ENCODE assay signal across 8 mouse cellular contexts in genomic region chr13:21855146-21855545, GRCm38 (mm10). TPM values are rescaled to one million over a fixed set of nuclear protein-coding genes. Genes with fewer than 3 reads are reported as not detected.
DNase-seq lines count a peak whose midpoint lies in the region; ATAC-seq and TF ChIP-seq lines count a peak whose summit lies in the region.

No protein-coding gene starts in this region.

- no peak for TF ChIP-seq CTCF in kidney, postnatal 0 days (IDR thresholded peaks at IDR 0.05; ENCODE audit: low read depth)
- TF ChIP-seq CTCF in liver, adult 2 months (IDR thresholded peaks at IDR 0.05; ENCODE audit: low read depth, low read length), result no peak

- H3K27ac ChIP-seq in heart, embryonic 11.5 days (ENCODE audit: low read depth, low read length), result no peak overlapping the region
- no peak overlapping the region for H3K27ac ChIP-seq in kidney, postnatal 0 days
- H3K27ac ChIP-seq in liver, adult 2 months (replicated peaks; ENCODE audit: insufficient read depth, low read depth, low read length), result no peak overlapping the region
- H3K27ac ChIP-seq in stomach, embryonic 14.5 days (ENCODE audit: low read length), result no peak overlapping the region

- 1% methylated on average over 11 of the region's 11 CpGs for WGBS in heart, embryonic 11.5 days (ENCODE audit: insufficient replicate concordance)
- WGBS in kidney, postnatal 0 days, result 8% methylated on average over 11 of the region's 11 CpGs
- WGBS in liver, adult 2 months, result 5% methylated on average over 11 of the region's 11 CpGs
- WGBS in stomach, embryonic 14.5 days, result 5% methylated on average over 11 of the region's 11 CpGs

- peak overlapping the region; percentile 69 for H3K4me2 ChIP-seq in heart, embryonic 11.5 days
- peak overlapping the region; percentile 61; the same call in 1 of the 2 replicates for H3K4me2 ChIP-seq in kidney, postnatal 0 days (ENCODE audit: low read length)
- peak overlapping the region; percentile 53; the same call in 1 of the 2 replicates for H3K4me2 ChIP-seq in stomach, embryonic 14.5 days (replicated peaks; ENCODE audit: low read depth, low read length)

- peak overlapping the region; percentile 61 for H3K4me3 ChIP-seq in heart, embryonic 11.5 days (ENCODE audit: low read depth, low read length)
- H3K4me3 ChIP-seq in kidney, postnatal 0 days (replicated peaks; ENCODE audit: low read depth, low read length), result peak overlapping the region; percentile 36
- H3K4me3 ChIP-seq in liver, adult 2 months (ENCODE audit: insufficient read depth, low read depth, low read length), result 0 out of 2 replicates have a peak overlapping the region, but pooled peaks have one; percentile 50
- peak overlapping the region; percentile 37 for H3K4me3 ChIP-seq in stomach, embryonic 14.5 days (ENCODE audit: low read depth, low read length)

- H3K79me2 ChIP-seq in liver, adult 2 months (ENCODE audit: control insufficient read depth, insufficient read depth, low read length), result no peaks in the 10 kb centered on the region

- no peaks in the 10 kb centered on the region for H3K27me3 ChIP-seq in heart, embryonic 11.5 days (ENCODE audit: control insufficient read depth, insufficient read depth, low read length)
- no peaks in the 10 kb centered on the region for H3K27me3 ChIP-seq in kidney, postnatal 0 days (ENCODE audit: insufficient read depth, low read length)
- H3K27me3 ChIP-seq in liver, adult 2 months (ENCODE audit: control insufficient read depth, insufficient read depth, low read length), result no peaks in the 10 kb centered on the region
- no peaks in the 10 kb centered on the region for H3K27me3 ChIP-seq in stomach, embryonic 14.5 days (ENCODE audit: control insufficient read depth, insufficient read depth, low read length)

- no peaks in the 10 kb centered on the region for H3K36me3 ChIP-seq in heart, embryonic 11.5 days (ENCODE audit: control insufficient read depth, insufficient read depth, low read length)
- no peaks in the 10 kb centered on the region for H3K36me3 ChIP-seq in kidney, postnatal 0 days (ENCODE audit: insufficient read depth, low read length)
- no peaks in the 10 kb centered on the region for H3K36me3 ChIP-seq in liver, adult 2 months (ENCODE audit: control insufficient read depth, insufficient read depth, low read length)
- no peaks in the 10 kb centered on the region for H3K36me3 ChIP-seq in stomach, embryonic 14.5 days (ENCODE audit: control insufficient read depth, insufficient read depth, low read length)

- peak; percentile 39 to 64 for DNase-seq in urinary bladder, adult 18-20 months (ENCODE audit: low spot score in 2 of 2)
- no peak for DNase-seq in urinary bladder, postnatal 10 days (ENCODE audit: low spot score)
- peak; percentile 66 for DNase-seq in embryo, embryonic 11.5 days (ENCODE audit: low read depth, low spot score)
- peak; percentile 39 for DNase-seq in kidney, postnatal 0 days (ENCODE audit: low spot score)
- DNase-seq in liver, adult 2 months (ENCODE audit: extremely low read depth, low read depth, low spot score), result peak; percentile 72
- peak; percentile 59 for DNase-seq in naive thymus-derived CD4-positive, alpha-beta T cell, adult 2 months (ENCODE audit: low read depth)

- H3K9ac ChIP-seq in heart, embryonic 11.5 days (ENCODE audit: low read depth, low read length), result peak overlapping the region; percentile 68; the same call in 1 of the 2 replicates
- H3K9ac ChIP-seq in kidney, postnatal 0 days (ENCODE audit: low read depth, low read length), result no peak overlapping the region
- no peak overlapping the region for H3K9ac ChIP-seq in liver, adult 2 months (ENCODE audit: low read depth, low read length)
- H3K9ac ChIP-seq in stomach, embryonic 14.5 days (replicated peaks; ENCODE audit: low read depth, low read length), result no peak overlapping the region

- peak; percentile 82 for ATAC-seq in heart, embryonic 11.5 days (replicated peaks; ENCODE audit: insufficient number of reproducible peaks, low FRiP score, low TSS enrichment)
- ATAC-seq in kidney, postnatal 0 days (replicated peaks; ENCODE audit: low FRiP score, low read depth), result 0 out of 2 replicates have a peak, but pooled peaks have one; percentile 54
- peak; percentile 69; the same call in 1 of the 2 replicates for ATAC-seq in stomach, embryonic 14.5 days (ENCODE audit: insufficient number of reproducible peaks, insufficient read depth, low FRiP score, low read depth)

- no peak for TF ChIP-seq POLR2A in liver, adult 2 months (IDR thresholded peaks at IDR 0.05; ENCODE audit: extremely low read depth, insufficient read depth, low read length)

- H3K9me3 ChIP-seq in heart, embryonic 11.5 days (replicated peaks; ENCODE audit: control insufficient read depth, low read length), result no peaks in the 10 kb centered on the region
- H3K9me3 ChIP-seq in kidney, postnatal 0 days (replicated peaks; ENCODE audit: low read length), result no peaks in the 10 kb centered on the region
- no peaks in the 10 kb centered on the region for H3K9me3 ChIP-seq in stomach, embryonic 14.5 days (ENCODE audit: control insufficient read depth, low read depth, low read length)

- peaks cover 8% of the 10 kb centered on the region; the same call in 1 of the 2 replicates for H3K4me1 ChIP-seq in heart, embryonic 11.5 days (ENCODE audit: control insufficient read depth, insufficient read depth, low read length)
- H3K4me1 ChIP-seq in kidney, postnatal 0 days (replicated peaks; ENCODE audit: insufficient read depth, low read length), result no peaks in the 10 kb centered on the region
- H3K4me1 ChIP-seq in liver, adult 2 months (ENCODE audit: control insufficient read depth, insufficient read depth, low read length), result 0 out of 2 replicates have a peak, but pooled peaks cover 2% of the 10 kb centered on the region
- no peaks in the 10 kb centered on the region for H3K4me1 ChIP-seq in stomach, embryonic 14.5 days (ENCODE audit: control insufficient read depth, insufficient read depth, low read length)

RNA-seq across cellular contexts. Expression of gene Hist1h2br, which starts 21.6 kb away (rescaled TPM):
- 10.3 and 12.3 TPM in 2 replicates for polyA plus RNA-seq in heart, embryonic 11.5 days (2014; fragmentation: Nextera tagmentation; extraction: Ambion mirVana)
- polyA plus RNA-seq in kidney, postnatal 0 days (2015; fragmentation: Nextera tagmentation; extraction: Ambion mirVana), result 13.2 TPM in 2 replicates
- 0.65 and 1.3 TPM in 2 replicates for total RNA-seq in liver, adult 2 months (2014; rRNA removed)
- 1.0 and 11.9 TPM in 2 replicates for polyA plus RNA-seq in liver, adult 2 months (2012; rRNA removed)
- polyA plus RNA-seq in stomach, embryonic 14.5 days (2014; fragmentation: Nextera tagmentation; extraction: Ambion mirVana), result 24.3 and 25.5 TPM in 2 replicates

RNA-seq across cellular contexts. Expression of gene Hist1h2ap, which starts 21.8 kb away (rescaled TPM):
- polyA plus RNA-seq in heart, embryonic 11.5 days (2014; fragmentation: Nextera tagmentation; extraction: Ambion mirVana), result 2,147 and 2,559 TPM in 2 replicates
- 2,281 and 2,496 TPM in 2 replicates for polyA plus RNA-seq in kidney, postnatal 0 days (2015; fragmentation: Nextera tagmentation; extraction: Ambion mirVana)
- 37.4 and 51.8 TPM in 2 replicates for total RNA-seq in liver, adult 2 months (2014; rRNA removed)
- polyA plus RNA-seq in liver, adult 2 months (2012; rRNA removed), result 6.3 and 14.0 TPM in 2 replicates
- 3,565 and 4,516 TPM in 2 replicates for polyA plus RNA-seq in stomach, embryonic 14.5 days (2014; fragmentation: Nextera tagmentation; extraction: Ambion mirVana)

RNA-seq across cellular contexts. Expression of gene Hist1h4n, which starts 23.1 kb away (rescaled TPM):
- polyA plus RNA-seq in heart, embryonic 11.5 days (2014; fragmentation: Nextera tagmentation; extraction: Ambion mirVana), result 7.1 and 10.5 TPM in 2 replicates
- 6.0 and 6.3 TPM in 2 replicates for polyA plus RNA-seq in kidney, postnatal 0 days (2015; fragmentation: Nextera tagmentation; extraction: Ambion mirVana)
- total RNA-seq in liver, adult 2 months (2014; rRNA removed), result 336 and 466 TPM in 2 replicates
- 4.5 and 8.5 TPM in 2 replicates for polyA plus RNA-seq in liver, adult 2 months (2012; rRNA removed)
- 18.2 and 28.4 TPM in 2 replicates for polyA plus RNA-seq in stomach, embryonic 14.5 days (2014; fragmentation: Nextera tagmentation; extraction: Ambion mirVana)

RNA-seq across cellular contexts. Expression of gene Hist1h4m, which starts 43.6 kb away (rescaled TPM):
- not detected in 2 replicates for polyA plus RNA-seq in heart, embryonic 11.5 days (2014; fragmentation: Nextera tagmentation; extraction: Ambion mirVana)
- polyA plus RNA-seq in kidney, postnatal 0 days (2015; fragmentation: Nextera tagmentation; extraction: Ambion mirVana), result not detected in 2 replicates
- total RNA-seq in liver, adult 2 months (2014; rRNA removed), result 0.60 and 0.74 TPM in 2 replicates
- polyA plus RNA-seq in liver, adult 2 months (2012; rRNA removed), result not detected in 2 replicates
- polyA plus RNA-seq in stomach, embryonic 14.5 days (2014; fragmentation: Nextera tagmentation; extraction: Ambion mirVana), result not detected in 2 replicates

RNA-seq across cellular contexts. Expression of gene Hist1h2ao, which starts 44.9 kb away (rescaled TPM):
- polyA plus RNA-seq in heart, embryonic 11.5 days (2014; fragmentation: Nextera tagmentation; extraction: Ambion mirVana), result not detected in 2 replicates
- not detected in 2 replicates for polyA plus RNA-seq in kidney, postnatal 0 days (2015; fragmentation: Nextera tagmentation; extraction: Ambion mirVana)
- 0.55 TPM in 1 of 2 replicates, not detected in the other for total RNA-seq in liver, adult 2 months (2014; rRNA removed)
- not detected in 2 replicates for polyA plus RNA-seq in liver, adult 2 months (2012; rRNA removed)
- polyA plus RNA-seq in stomach, embryonic 14.5 days (2014; fragmentation: Nextera tagmentation; extraction: Ambion mirVana), result not detected in 2 replicates

Comparison
In these comparisons a context has a peak if more than half of its experiments do, and no peak if none do; other contexts are left out.
1. RNA of gene Hist1h2ap, which starts 21.8 kb away (polyA plus RNA-seq): 3,565 to 4,516 TPM in stomach, embryonic 14.5 days, 2,147 to 2,559 TPM in heart, embryonic 11.5 days and 2,281 to 2,496 TPM in kidney, postnatal 0 days; 6.3 to 14.0 TPM in liver, adult 2 months; every median in the first group is over 100 times any median in the second.
2. Peak in every context shown above with its lines, with median percentiles within 50 percentile points of each other: ATAC-seq, H3K4me2 ChIP-seq and H3K4me3 ChIP-seq.